Mouse (Mus musculus) gastrocnemius, adult 18-20 months (tissue): ENCODE data around the gene Reck. TPM values are rescaled to one million over a fixed set of nuclear protein-coding genes. Genes with fewer than 3 reads are reported as not detected.
A peak's percentile ranks its signal among the peaks of the same experiment; 100 is the strongest.

Experiments used
- DNase-seq: peaks from one replicate; pipeline ENCODE4 v3.0.0; 2021; ENCODE audit warnings: low spot score
- total RNA-seq, 2 experiments: library from RNA; stranded (reverse); gene quantifications; 2 replicates each; pipeline ENCODE4 v1.2.3; 2021

Gene Reck
- total RNA-seq, 2 experiments from 2014 or later: 2.0 to 2.3 TPM

DNA sequence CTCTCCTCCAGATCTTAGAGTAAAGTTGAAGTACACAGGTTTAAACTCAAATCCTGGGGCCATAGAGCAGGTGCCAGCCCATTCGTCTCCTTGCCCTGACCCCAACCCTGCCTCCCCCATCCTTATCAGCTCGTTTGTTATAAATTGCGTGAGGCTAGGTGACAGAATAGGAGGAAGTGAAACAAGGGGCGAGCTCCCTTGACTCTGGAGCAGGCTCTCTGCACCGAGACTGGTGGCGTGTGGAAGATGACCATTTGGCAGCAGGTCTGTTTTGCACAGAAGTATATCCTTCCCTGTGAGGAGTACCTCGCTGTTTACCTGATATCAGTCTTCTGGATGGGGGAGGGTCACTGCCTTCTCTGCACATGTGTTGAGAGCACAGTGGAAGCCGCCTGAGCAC lies 23.9 kb downstream of the Reck start:
- DNase-seq: no peak

DNA sequence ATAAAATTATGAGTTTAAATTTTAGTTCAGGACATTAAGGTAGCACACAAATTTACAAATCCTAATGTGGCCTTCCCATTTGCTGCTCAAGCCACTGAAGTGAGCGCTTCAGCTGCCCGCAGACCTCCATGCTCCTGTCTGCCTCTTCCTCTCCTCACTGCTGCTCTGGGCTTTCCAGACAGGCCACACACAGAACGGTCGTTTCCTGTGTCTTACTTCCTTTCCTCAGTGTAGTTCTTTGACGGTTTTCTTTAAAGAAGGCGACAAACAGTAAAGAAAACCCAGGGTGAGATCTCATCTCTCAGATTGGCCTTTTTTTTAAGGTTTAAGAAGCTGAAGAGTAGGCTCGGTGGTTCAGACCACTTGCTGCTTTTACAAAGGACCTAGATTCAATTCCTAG lies 28.4 kb downstream of the Reck start:
- DNase-seq: no peak

DNA sequence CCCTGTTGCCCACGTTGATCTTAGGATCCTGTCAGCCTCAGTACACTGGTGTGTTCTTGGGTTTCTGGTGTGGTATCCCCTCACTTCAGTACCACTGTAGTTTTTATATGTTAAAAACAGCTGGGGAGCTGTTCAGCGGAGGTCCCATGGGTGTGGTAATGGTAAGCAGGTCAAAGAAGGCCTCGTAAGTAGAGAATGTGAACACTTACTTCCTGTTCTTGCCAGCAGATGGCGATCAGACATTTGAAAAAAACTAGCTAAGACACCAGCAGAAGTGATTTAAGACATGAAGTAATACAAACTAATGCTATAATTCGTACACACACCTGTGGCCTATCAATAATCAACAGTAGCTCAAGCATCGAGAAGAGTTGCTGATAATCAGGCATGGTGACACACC lies 31.1 kb downstream of the Reck start:
- peak; percentile 62 for DNase-seq

DNA sequence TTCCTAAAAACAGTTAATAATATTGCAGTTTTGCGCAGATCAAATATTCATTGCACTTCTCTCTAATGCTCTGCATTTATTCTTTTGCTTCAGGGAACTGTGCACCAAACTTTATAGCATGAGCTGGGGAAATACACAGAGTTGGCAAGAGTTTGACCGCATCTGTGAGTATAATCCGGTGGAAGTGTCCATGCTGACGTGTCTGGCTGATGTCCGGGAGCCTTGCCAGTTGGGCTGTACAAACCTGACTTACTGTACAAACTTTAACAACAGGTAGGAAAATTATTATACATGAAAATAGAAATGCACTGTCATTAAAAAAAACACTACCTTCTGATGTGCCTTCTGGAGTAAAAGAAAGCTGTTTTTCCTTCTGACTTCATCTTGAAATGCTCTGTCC lies 42.9 kb downstream of the Reck start:
- DNase-seq: no peak

DNA sequence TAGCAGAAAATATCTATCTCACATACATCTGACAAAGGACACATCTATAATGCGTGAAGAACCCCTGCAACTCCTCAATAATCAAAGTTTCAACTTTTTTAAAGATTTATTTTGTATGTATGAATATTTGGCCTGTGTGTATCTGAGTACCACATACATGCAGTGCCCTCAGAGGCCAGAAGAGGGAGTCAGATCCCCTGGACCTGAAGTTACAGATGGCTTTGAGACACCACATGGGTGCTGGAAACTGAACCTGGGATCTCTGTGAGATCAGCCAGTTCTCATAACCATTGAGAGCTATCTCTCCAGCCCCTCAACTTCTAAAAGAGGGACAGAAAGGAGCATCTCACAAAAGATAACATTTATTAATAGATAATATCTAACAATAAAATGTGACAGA lies 45.3 kb downstream of the Reck start:
- no peak for DNase-seq

DNA sequence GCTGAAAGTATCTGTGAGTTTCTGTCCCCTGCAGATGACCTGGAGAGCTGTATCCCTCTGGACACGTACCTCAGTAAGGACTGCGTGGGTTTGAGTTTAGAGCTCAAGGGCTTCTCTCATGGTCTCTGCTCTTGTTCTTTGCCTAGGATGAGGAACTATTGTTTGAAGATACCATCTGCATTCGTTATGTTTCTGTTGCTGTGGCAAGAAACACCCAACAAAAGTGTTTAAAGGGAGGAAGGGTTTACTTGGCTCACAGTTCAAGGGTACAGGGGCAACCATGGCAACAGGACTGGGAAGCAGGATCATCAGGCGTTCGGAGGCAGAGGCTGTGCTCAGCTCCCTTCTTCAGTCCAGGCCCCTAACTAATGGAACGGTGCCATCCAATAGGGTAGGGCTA lies 49.8 kb downstream of the Reck start:
- DNase-seq: no peak

DNA sequence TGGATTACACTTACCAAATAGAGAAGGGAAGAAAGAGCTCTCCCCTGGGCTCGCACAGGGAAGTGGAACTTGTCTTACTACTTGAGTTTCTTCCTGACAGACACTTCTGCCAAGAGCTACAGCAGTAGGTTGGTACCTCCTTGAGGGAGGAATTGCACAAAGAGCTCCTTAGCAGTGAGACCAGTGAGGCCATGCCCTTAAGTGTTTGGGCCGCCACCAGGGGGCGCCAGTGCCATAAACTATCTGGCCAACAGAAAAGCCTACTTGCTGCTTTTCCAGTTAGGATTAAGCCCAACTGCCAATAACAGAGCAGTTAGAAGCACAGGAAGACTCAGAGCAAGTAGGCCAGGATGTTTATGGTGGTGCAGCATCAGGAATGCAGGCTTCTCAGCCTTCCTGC lies 50.4 kb downstream of the Reck start:
- peak; percentile 85 for DNase-seq

DNA sequence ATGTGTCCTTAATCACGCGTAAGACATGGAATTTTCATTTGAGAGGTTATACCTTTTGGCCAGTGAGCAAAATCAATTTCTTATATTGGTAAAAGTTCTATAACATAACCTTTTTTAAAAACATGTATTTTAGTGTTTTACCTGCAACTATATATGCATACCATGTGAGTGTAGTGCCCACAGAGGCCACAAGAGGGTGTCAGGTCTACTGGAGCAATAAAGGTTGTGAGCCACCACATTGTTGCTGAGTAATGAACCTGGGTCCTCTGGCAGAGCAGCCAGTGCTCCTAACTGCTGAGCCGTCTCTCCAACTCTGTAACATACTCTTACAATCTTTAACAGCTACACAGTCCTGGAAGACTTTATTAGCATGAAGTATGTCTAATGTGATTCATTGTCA lies 52.5 kb downstream of the Reck start:
- DNase-seq: no peak

DNA sequence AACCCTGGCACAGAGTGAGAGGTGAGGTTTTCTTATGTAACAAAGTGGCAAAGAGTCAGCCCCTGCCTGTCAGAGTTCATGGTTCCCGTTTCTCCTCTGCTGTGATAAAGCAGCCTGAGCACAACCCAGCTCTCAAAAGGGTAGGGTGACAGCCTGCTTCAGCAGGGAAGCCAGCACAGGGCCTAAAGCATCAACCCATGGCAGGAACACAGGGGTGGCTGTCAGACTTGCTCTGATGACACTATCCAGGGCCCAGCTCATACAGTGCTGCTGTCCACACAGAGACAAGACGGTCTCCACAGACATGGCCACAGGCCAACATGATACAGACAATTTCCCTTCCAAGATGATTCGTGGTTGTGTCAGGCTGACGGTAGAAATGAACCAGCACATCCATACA lies 56.5 kb downstream of the Reck start:
- no peak for DNase-seq

DNA sequence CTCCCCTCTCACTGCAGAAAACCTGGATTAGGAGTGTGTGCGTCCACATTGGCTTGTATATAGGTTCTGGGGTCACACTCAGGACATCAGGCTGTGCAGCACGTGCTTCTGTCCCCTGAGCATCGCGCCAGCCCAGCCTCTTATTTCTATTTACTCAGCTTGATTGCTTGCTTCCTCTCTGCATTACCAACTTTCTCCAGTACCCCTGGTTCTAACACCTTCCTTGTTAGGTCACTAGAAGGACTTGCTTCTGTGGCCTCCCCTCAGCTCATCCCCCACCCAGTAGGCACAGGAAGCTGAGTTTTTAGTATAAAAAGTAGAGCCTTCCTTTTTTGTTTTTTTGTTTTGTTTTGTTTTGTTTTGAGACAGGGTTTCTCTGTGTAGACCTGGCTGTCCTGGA lies 60.9 kb downstream of the Reck start:
- no peak for DNase-seq

DNA sequence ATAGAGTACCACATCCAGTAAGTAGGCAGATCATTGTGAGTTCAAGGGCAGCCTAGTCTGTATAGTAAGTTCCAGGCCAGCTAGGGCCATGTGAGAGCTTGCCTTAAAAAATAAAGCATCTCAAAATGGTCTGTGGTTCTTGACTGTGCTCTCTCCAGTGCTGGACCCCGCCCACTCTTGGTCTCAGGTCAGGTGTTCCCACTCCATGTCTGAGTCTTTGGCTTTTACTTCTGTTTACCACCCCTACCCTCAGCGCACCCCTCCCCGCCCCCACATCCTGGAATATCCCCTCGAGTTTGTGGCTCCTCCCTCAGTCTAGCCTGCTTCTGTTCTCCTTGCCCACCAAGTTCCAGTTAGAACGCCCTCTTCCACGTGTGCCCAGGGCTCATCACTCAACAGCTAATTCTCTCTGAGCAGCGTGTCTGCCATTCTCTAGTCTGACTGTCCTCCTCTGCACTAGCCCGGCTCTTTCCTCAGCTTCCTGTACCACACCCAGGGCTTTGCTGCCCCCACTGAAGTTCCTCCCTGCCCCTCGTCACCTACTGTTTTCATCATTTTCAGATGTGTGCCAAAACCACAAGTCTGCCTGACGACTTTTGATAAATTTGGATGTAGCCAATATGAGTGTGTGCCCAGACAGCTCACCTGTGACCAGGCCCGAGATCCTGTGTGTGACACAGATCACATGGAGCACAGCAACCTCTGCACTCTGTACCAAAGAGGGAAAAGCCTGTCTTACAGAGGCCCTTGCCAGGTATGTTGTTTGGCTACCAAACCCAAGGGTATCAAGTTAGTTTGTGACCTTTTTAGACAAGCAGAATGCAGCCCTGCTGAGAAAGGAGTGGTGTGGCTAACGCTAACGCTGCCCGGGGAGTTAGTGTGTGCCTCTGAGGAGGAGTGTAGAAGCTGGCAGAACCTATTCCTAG lies 61.7 kb downstream of the Reck start:
- peak; percentile 80 for DNase-seq

DNA sequence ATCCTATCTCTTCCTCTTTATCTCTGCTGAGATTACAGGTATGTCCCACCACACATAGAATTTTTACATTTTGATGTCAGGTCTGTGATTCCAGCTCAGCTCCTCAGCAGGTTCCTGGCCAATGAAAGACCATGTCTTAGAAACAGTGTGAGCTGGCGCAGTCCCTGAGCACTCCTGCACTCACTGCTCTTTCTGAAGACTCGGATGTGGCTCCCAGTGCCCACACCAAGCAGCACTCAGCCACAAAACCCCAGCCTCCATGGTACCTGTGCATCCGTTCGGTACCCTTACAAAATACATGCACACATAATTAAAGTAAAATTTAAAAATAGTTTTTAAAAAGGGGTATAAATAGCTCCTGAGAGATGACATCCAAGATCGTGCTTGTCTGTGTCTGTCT lies 66.0 kb downstream of the Reck start:
- no peak for DNase-seq

DNA sequence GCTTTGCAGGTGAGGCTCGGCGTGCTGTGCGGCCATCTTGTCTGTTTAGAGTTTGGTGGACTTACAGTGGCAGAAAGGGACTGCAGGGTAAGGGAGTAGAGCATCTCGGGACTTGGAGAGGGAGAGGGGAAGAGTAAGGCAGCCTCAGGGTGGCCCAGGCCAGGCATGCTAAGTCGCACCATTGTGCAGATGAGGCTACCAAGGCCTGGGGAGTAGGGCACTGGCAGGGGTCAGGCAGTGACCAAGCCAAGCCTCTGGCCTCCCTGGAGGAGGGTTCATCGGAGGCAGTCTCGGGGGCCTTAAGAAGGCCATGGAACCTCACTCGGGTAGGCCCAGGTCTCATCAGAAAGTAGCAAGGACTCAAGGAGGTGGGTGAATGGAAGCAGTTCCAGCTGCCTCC lies 67.1 kb downstream of the Reck start:
- no peak for DNase-seq

DNA sequence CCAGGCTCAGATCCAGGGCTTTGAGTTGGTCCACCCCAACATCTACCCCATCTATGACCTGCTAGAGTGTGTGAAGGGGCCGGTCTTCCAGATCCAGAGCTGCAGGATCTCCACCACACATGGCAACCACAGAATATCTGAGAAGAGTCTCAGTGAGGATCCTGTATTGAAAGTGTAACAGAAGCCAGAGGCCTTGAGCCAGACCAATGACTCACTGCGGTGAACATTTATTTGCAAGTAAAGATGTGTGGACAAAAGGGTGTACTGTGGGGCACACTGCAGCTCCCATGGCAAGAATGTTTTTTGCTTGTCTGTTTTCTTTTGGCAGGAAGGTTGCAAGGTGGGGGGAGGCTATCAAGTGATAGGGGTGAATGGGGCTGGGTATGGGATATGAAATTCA lies 72.2 kb downstream of the Reck start:
- DNase-seq: no peak

DNA sequence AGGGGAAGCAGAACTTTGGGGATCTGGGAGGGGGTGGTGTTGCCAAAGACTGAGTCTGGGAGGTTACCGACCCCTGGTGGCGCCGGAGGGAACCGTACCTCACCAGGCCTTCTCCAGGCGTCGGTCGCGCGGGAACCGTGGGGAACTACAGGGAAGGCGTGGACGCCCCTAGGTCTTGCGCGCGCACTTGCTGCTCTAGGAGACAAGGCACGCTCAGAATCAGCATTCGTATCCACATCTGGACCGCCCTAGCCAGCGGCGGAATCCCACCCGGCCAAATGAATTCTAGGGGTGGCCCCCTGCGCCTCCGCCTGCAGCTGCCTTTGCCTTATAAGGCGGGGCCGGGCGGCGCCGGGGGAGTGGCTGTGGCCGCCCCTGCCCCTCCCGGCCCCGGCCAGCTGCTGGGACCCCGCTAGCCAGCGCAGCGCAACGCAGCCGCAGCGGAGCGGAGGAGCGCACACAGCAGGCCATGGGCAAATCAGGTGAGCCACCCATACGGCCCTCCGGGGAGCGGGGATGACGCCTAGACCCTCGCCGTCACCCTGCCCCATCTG lies 82.0 kb downstream of the Reck start, which contains the start of gene Glipr2:
Gene Glipr2 (plus strand): TSS at position 110 of the 554 bp plus-strand sequence.
- DNase-seq: peak; percentile 86

DNA sequence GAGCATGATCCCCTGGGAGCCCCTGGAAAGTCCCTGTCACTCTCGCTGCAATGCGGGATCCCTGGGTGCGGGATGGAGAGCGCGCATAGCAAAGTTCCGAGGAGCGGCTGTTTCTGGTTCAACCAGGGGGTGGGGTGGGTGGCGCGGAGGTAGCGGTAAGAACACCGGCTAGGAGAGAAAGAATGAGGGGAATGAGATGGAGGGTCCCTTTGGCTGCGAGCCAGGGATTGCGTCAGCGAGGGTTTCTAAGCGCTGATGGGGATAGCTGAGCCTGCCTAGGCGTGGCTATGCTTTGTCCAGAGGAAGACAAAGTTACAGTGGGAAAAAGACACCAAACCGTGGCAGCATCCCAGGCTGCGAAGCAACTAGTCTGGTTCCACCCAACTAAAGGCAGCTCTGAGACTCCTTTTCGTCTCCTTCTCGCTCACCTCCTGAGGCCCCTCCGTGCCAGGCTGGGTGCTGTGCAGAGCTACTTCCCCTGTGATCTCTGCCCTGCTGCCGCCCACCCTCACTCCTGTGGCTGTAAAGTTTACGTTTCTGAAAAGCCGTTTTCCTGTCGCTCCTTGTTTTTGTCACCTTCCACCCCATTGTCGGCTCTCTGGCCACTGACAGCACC lies 82.6 kb downstream of the Reck start:
- DNase-seq: peak; percentile 62

DNA sequence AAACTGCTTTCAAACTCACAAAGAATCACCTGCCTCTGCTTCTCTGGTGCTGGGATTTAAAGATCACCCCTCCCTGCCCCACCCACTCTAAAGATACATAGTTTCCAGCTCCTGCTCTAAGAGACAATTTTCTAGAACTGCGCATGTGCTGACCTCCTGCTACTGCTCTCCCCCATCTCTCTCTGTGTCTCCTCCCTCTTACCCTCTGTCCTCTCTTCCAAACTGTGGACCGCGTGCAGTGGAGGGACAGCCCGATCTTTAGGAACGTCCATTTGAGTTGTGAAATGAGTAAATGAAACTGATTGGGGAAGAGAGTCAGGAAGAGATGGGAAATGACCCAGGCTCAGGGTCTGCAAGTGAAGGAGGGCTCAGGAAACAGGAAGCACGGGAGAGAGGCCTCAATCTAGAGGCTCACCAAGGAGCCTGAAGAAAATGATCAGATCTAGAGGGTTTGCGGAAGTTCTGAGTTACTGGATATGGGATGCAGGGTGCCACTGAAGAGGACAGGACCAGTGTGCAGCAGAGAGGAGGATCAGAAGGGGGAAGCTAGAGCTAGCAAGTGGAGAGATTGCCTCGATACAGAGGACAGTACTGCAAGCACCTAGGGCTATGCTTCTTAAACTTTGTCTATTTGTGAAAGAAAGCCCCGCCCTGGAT lies 84.3 kb downstream of the Reck start:
- no peak for DNase-seq

DNA sequence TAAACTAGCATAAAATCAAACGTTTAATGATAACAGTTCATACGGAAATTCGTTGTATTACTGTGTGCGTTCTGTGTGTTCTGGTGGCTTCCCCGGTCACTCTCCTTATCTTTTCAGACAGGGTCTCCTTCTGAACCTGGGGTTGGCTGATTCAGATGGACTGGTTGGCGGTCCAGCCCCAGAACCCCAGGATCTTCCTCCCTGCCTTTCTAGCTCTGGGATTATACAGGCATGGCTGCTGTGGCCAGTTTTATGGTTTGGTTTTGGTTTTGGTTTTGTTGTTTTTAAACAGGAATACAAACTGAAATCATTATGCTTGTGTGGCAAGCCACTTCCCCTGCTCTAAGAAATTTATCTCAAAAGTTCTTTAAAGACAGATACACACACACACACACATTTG lies 84.9 kb downstream of the Reck start:
- DNase-seq: no peak

DNA sequence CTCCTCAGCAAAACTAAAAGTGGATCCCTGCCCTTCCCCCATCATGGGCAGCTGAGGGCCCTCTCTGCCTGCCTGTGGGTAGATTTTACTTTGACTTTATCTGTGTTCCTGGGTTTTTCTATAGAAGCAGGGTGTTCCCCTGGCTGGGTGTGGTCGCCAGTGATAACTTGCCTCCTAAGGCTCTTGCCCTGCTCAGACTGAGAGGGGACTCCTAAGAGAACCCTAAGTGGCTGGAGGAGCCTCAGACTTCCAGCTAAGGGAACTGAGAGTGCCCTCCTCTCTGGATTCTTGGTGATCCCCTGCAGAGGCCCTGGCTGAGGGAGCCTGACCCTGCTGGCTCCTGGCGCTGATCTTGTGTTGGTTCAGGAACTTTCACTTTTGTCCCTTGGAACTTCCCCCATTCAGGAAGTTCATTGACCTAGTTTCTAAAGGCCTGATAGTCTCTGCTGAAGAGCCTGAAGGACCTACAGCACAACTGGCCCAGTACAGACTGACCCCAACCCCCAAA lies 89.0 kb downstream of the Reck start:
- DNase-seq: no peak

DNA sequence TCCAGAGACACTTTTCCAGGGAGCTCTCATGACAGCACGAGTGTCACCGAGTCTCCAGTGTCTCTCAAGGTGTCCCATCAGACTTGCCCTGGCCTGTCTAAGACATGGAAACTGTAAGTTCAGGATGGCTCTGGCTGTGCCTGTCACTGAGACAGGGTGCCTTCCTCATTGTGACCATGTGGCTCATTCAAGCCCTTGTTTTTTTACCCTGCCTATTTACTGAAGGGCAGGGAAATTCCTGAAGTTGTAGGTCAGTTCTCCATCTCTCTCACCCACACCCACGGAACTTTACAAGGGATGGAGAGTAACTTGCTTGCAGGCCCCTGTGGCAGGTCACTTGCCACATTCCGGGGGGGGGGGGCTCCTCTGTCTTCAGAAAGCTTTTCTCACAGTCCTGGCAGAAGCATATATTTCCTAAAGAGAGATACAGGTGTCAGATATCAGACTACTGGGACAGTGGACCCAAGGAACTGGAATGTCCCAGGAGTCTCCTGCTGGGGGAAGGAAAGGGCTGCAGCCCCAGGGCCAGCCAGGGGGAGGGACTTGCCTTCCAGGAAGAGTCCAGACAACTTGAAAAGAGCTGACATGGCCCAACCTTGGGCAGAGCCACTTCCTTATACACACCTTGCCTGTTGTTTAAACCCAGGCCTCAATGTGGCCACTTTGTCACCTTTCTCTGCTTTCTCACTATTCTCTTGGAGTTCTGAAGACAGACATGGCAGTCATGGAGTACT lies 89.8 kb downstream of the Reck start:
- DNase-seq: no peak

DNA sequence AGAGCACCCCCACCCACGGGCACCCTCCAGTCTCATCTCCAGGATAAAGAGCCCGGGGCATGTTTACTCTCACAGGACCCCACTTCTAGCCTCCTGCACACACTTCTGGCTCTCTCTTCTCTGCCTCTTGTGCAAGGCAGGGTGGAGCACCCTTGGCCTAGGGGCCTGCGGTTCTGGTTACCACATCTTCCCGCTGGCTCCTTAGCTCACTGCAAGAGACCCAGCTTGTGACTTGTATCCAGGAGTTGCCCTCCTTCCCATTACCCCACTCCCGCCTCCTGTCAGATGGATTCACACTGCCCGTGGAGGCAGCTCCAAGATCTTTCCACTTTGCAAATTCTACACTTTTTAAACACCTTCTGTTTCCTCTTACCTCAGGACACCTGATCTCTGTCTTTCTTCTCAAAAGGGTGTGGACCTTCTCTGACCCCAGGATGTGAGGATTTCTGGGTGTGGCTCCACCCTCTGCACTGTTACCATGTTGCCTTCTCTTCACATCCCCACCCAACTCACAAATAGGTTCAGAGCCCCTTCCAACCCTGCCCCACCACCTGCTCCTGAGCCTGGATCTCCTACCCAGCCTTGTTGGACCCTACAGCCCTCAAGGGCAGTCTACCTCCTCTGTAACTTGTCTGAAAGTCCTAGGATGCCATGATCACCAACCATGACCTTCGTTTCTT lies 90.7 kb downstream of the Reck start:
- DNase-seq: peak; percentile 39
